Mouse (Mus musculus) small intestine, adult 2 months (tissue): ENCODE data around the gene Trim27.

Source experiments
- CTCF ChIP-seq: fragments of 200-500 bp; IDR thresholded peaks from 2 replicates; pipeline ENCODE4 v1.5.1; 2012; ENCODE audit warnings: low read depth, mild to moderate bottlenecking, control low read depth, inconsistent platforms, low read length, moderate library complexity, mixed read lengths; ENCODE audit not compliant: insufficient replicate concordance, insufficient read length; ENCODE audit errors: extremely low read depth
- POLR2A ChIP-seq: fragments of 200-500 bp; IDR thresholded peaks from 2 replicates; pipeline ENCODE4 v1.6.1; 2012; ENCODE audit warnings: low read depth, mild to moderate bottlenecking, control low read depth, inconsistent platforms, low read length, moderate library complexity

GRCm38 (mm10) chr13:21224376-21224775 is 45.1 kb downstream of the Trim27 start:
- TF ChIP-seq CTCF, result no peak
- no peak for TF ChIP-seq POLR2A
